Mouse (Mus musculus) kidney, embryonic 16.5 days (tissue): ENCODE data around the gene Rufy2. TPM values are rescaled to one million over a fixed set of nuclear protein-coding genes. Genes with fewer than 3 reads are reported as not detected.
A peak's percentile ranks its signal among the peaks of the same experiment; 100 is the strongest.

Experiments
- ATAC-seq: fragments of 200-750 bp; cut with Nextera tagmentation; 2 replicates; pipeline ENCODE4 v1.8.0; 2017; ENCODE audit warnings: moderate TSS enrichment; ENCODE audit not compliant: low FRiP score, low TSS enrichment
- H3K27ac ChIP-seq: fragments of 300-500 bp; sonication (generic); 2 replicates; pipeline ENCODE4 v1.5.1; 2014; ENCODE audit warnings: low read length
- H3K27me3 ChIP-seq: fragments of 300-500 bp; sonication (generic); 2 replicates; pipeline ENCODE4 v1.6.1; 2014; ENCODE audit warnings: low read length, control low read depth, mixed read lengths; ENCODE audit not compliant: insufficient read depth
- H3K36me3 ChIP-seq: fragments of 300-500 bp; sonication (generic); 2 replicates; pipeline ENCODE4 v1.6.1; 2014; ENCODE audit warnings: low read length, control low read depth, mixed read lengths; ENCODE audit not compliant: insufficient read depth
- H3K4me1 ChIP-seq: fragments of 300-500 bp; sonication (generic); 2 replicates; pipeline ENCODE4 v1.6.1; 2014; ENCODE audit warnings: low read length, control low read depth, mixed read lengths; ENCODE audit not compliant: insufficient read depth
- H3K4me2 ChIP-seq: fragments of 300-500 bp; sonication (generic); replicated peaks from 2 replicates; pipeline ENCODE4 v1.6.1; 2014; ENCODE audit warnings: low read depth, low read length
- H3K4me3 ChIP-seq: fragments of 300-500 bp; sonication (generic); 2 replicates; pipeline ENCODE4 v1.5.1; 2014; ENCODE audit warnings: mild to moderate bottlenecking, low read length
- H3K9ac ChIP-seq: fragments of 300-500 bp; sonication (generic); replicated peaks from 2 replicates; pipeline ENCODE4 v1.6.1; 2014; ENCODE audit warnings: low read length
- H3K9me3 ChIP-seq: fragments of 300-500 bp; sonication (generic); 2 replicates; pipeline ENCODE4 v1.6.1; 2016; ENCODE audit warnings: low read length, control low read depth
- WGBS: fragments of 180-500 bp; shearing (Covaris S2); extraction: QIAGEN DNeasy Blood & Tissue Kit; methylation state at CpG from one replicate; pipeline ENCODE4 v1.1.7; 2014; 5-methylcytosine and 5-hydroxymethylcytosine counted together
- polyA plus RNA-seq: library from polyadenylated mRNA; unstranded; fragments of >200 nt; fragmentation: Nextera tagmentation; extraction: Ambion mirVana; gene quantifications from 2 replicates; pipeline ENCODE4 v1.2.1, GENCODE M21; 2015

Rufy2 gene
- 22.7 and 23.0 TPM in 2 replicates for polyA plus RNA-seq

- 1% methylated on average over 67 of the region's 77 CpGs for WGBS
- H3K27ac ChIP-seq: peak within 1 kb of the TSS; percentile 73
- ATAC-seq: peak; percentile 95
- peaks cover 8% of the 10 kb centered on the region; the same call in 1 of the 2 replicates for H3K4me1 ChIP-seq
- H3K27me3 ChIP-seq: no peaks in the 10 kb centered on the region
- H3K36me3 ChIP-seq: peaks cover 17% of the 10 kb centered on the region
- H3K9ac ChIP-seq: peak within 1 kb of the TSS; percentile 92
- no peaks in the 10 kb centered on the region for H3K9me3 ChIP-seq
- peak within 1 kb of the TSS; percentile 75 for H3K4me2 ChIP-seq
- H3K4me3 ChIP-seq: peak within 1 kb of the TSS; percentile 96
Measured at GRCm38 (mm10) chr10:62980039-62980954, at the start of gene Rufy2. Gene Rufy2, plus strand, starts transcription at chr10:62980223.

- Histone ChIP-seq H3K27me3 (no peaks in the 10 kb centered on the region), H3K4me3 (no peak overlapping the region), H3K4me2 (no peak overlapping the region), H3K27ac (no peak overlapping the region), H3K4me1 (no peaks in the 10 kb centered on the region), H3K9ac (no peak overlapping the region), H3K9me3 (no peaks in the 10 kb centered on the region), H3K36me3 (peaks cover 32% of the 10 kb centered on the region)
- ATAC-seq: no peak
- 100% methylated on average over 1 of the region's 1 CpGs for WGBS
Measured at GRCm38 (mm10) chr10:62932381-62932780, 47.6 kb upstream of the Rufy2 start.

- WGBS: 89% methylated on average over 10 of the region's 10 CpGs
- no peaks in the 10 kb centered on the region for H3K9me3 ChIP-seq
- H3K9ac ChIP-seq: no peak overlapping the region
- H3K4me3 ChIP-seq: no peak overlapping the region
- ATAC-seq: no peak
- H3K36me3 ChIP-seq: peaks cover 21% of the 10 kb centered on the region
- peaks cover 5% of the 10 kb centered on the region; the same call in 1 of the 2 replicates for H3K4me1 ChIP-seq
- H3K27ac ChIP-seq: no peak overlapping the region
- H3K27me3 ChIP-seq: no peaks in the 10 kb centered on the region
- H3K4me2 ChIP-seq: no peak overlapping the region
Measured at GRCm38 (mm10) chr10:62944975-62945580, 34.9 kb upstream of the Rufy2 start.

GRCm38 (mm10) chr10:62946738-62947471 is 33.1 kb upstream of the Rufy2 start, which contains the start of gene Dna2:
Gene Dna2, plus strand, starts transcription at chr10:62947026.
- H3K36me3 ChIP-seq: peaks cover 31% of the 10 kb centered on the region
- peak within 1 kb of the TSS; percentile 58 for H3K9ac ChIP-seq
- peak within 1 kb of the TSS; percentile 96 for H3K27ac ChIP-seq
- ATAC-seq: peak; percentile 94
- peak within 1 kb of the TSS; percentile 51 for H3K4me3 ChIP-seq
- peaks cover 5% of the 10 kb centered on the region; the same call in 1 of the 2 replicates for H3K4me1 ChIP-seq
- H3K27me3 ChIP-seq: no peaks in the 10 kb centered on the region
- H3K4me2 ChIP-seq: peak within 1 kb of the TSS; percentile 58
- no peaks in the 10 kb centered on the region for H3K9me3 ChIP-seq
- under 1% methylated on average over 67 of the region's 68 CpGs for WGBS

GRCm38 (mm10) chr10:62948551-62948950 is 31.5 kb upstream of the Rufy2 start:
- WGBS: 94% methylated on average over 7 of the region's 7 CpGs
- Histone ChIP-seq H3K36me3 (peaks cover 30% of the 10 kb centered on the region), H3K27me3 (no peaks in the 10 kb centered on the region), H3K4me1 (peaks cover 5% of the 10 kb centered on the region; the same call in 1 of the 2 replicates), H3K9me3 (no peaks in the 10 kb centered on the region), H3K4me2 (no peak overlapping the region), H3K9ac (no peak overlapping the region), H3K27ac (no peak overlapping the region), H3K4me3 (no peak overlapping the region)
- ATAC-seq: no peak

GRCm38 (mm10) chr10:62963956-62964355 is 16.1 kb upstream of the Rufy2 start:
- H3K27me3 ChIP-seq: no peaks in the 10 kb centered on the region
- no peaks in the 10 kb centered on the region for H3K4me1 ChIP-seq
- H3K9ac ChIP-seq: no peak overlapping the region
- 96% methylated on average over 7 of the region's 7 CpGs for WGBS
- H3K36me3 ChIP-seq: peaks cover 73% of the 10 kb centered on the region
- no peak overlapping the region for H3K4me2 ChIP-seq
- ATAC-seq: no peak
- H3K4me3 ChIP-seq: no peak overlapping the region
- no peaks in the 10 kb centered on the region for H3K9me3 ChIP-seq
- no peak overlapping the region for H3K27ac ChIP-seq

GRCm38 (mm10) chr10:62965796-62966195 is 14.2 kb upstream of the Rufy2 start:
- WGBS: 89% methylated on average over 11 of the region's 11 CpGs
- H3K36me3 ChIP-seq: peaks cover 64% of the 10 kb centered on the region

GRCm38 (mm10) chr10:62966291-62966690 is 13.7 kb upstream of the Rufy2 start:
- Histone ChIP-seq H3K4me1 (no peaks in the 10 kb centered on the region), H3K36me3 (peaks cover 62% of the 10 kb centered on the region), H3K27me3 (no peaks in the 10 kb centered on the region), H3K9me3 (no peaks in the 10 kb centered on the region), H3K4me3 (no peak overlapping the region), H3K27ac (peak overlapping the region; percentile 38; the same call in 1 of the 2 replicates), H3K9ac (no peak overlapping the region), H3K4me2 (no peak overlapping the region)
- peak; percentile 75 for ATAC-seq
- WGBS: 66% methylated on average over 15 of the region's 15 CpGs

More at GRCm38 (mm10) chr10:62965796-62966195, 14.2 kb upstream of the Rufy2 start:
- Histone ChIP-seq H3K27me3 (no peaks in the 10 kb centered on the region), H3K4me3 (no peak overlapping the region), H3K27ac (no peak overlapping the region), H3K9ac (no peak overlapping the region), H3K9me3 (no peaks in the 10 kb centered on the region), H3K4me1 (no peaks in the 10 kb centered on the region), H3K4me2 (no peak overlapping the region)
- ATAC-seq: no peak

- no peak overlapping the region for H3K27ac ChIP-seq
- WGBS: 65% methylated on average over 16 of the region's 16 CpGs
- H3K9me3 ChIP-seq: no peaks in the 10 kb centered on the region
- H3K4me2 ChIP-seq: no peak overlapping the region
- H3K36me3 ChIP-seq: peaks cover 27% of the 10 kb centered on the region
- ATAC-seq: peak; percentile 69
- no peak overlapping the region for H3K9ac ChIP-seq
- no peaks in the 10 kb centered on the region for H3K4me1 ChIP-seq
- no peaks in the 10 kb centered on the region for H3K27me3 ChIP-seq
- H3K4me3 ChIP-seq: no peak overlapping the region
Measured at GRCm38 (mm10) chr10:62971821-62972220, 8.2 kb upstream of the Rufy2 start.
